Mouse (Mus musculus): ENCODE results near the gene Mrpl43.

GRCm38 (mm10) chr19:44987851-44988250, 18.4 kb downstream of the Mrpl43 start:
- TF ChIP-seq CTCF (IDR thresholded peaks at IDR 0.05; ENCODE audit: control insufficient read depth, insufficient read depth, insufficient replicate concordance, low read depth, low read length): no peak
- TF ChIP-seq POLR2A (IDR thresholded peaks at IDR 0.05; ENCODE audit: control insufficient read depth, low read depth, low read length): no peak
